Mouse (Mus musculus): ENCODE measurements around the gene Fam13c. TPM values are rescaled to one million over a fixed set of nuclear protein-coding genes. Genes with fewer than 3 reads are reported as not detected.

The Fam13c gene
- polyA plus RNA-seq, 1 experiment from 2014 or later: 6.8 TPM

GRCm38 (mm10) chr10:70496938-70497337 is 56.7 kb downstream of the Fam13c start:
- Histone ChIP-seq H3K4me2 (replicated peaks; ENCODE audit: low read depth, low read length) (no peak overlapping the region), H3K9me3 (ENCODE audit: low read length) (no peaks in the 10 kb centered on the region), H3K27ac (ENCODE audit: low read length) (no peak overlapping the region), H3K27me3 (replicated peaks; ENCODE audit: insufficient read depth, low read length) (no peaks in the 10 kb centered on the region), H3K36me3 (ENCODE audit: insufficient read depth, low read length) (no peaks in the 10 kb centered on the region), H3K4me3 (ENCODE audit: low read depth, low read length) (no peak overlapping the region), H3K4me1 (ENCODE audit: insufficient read depth, low read depth, low read length) (no peaks in the 10 kb centered on the region), H3K9ac (replicated peaks; ENCODE audit: low read depth) (no peak overlapping the region)
- peak; percentile 83 for DNase-seq (ENCODE audit: low spot score)
- TF ChIP-seq CTCF (IDR thresholded peaks at IDR 0.05): no peak
- TF ChIP-seq EP300 (IDR thresholded peaks at IDR 0.05): peak; percentile 56; the same call in 1 of the 2 replicates
- peak; percentile 76 for ATAC-seq

- TF ChIP-seq CTCF (IDR thresholded peaks at IDR 0.05) (no peak), EP300 (IDR thresholded peaks at IDR 0.05) (no peak)
- no peak overlapping the region for H3K4me2 ChIP-seq (replicated peaks; ENCODE audit: low read depth, low read length)
- no peak overlapping the region for H3K9ac ChIP-seq (replicated peaks; ENCODE audit: low read depth)
- ATAC-seq: no peak
- no peak overlapping the region for H3K4me3 ChIP-seq (ENCODE audit: low read depth, low read length)
- 52% methylated on average over 2 of the region's 2 CpGs for WGBS
- no peaks in the 10 kb centered on the region for H3K36me3 ChIP-seq (ENCODE audit: insufficient read depth, low read length)
- H3K27me3 ChIP-seq (replicated peaks; ENCODE audit: insufficient read depth, low read length): no peaks in the 10 kb centered on the region
- no peaks in the 10 kb centered on the region for H3K9me3 ChIP-seq (ENCODE audit: low read length)
- H3K27ac ChIP-seq (ENCODE audit: low read length): no peak overlapping the region
- no peaks in the 10 kb centered on the region for H3K4me1 ChIP-seq (ENCODE audit: insufficient read depth, low read depth, low read length)
- no peak for DNase-seq (ENCODE audit: low spot score)
Observed at GRCm38 (mm10) chr10:70498328-70498727, 58.0 kb downstream of the Fam13c start.

DNA sequence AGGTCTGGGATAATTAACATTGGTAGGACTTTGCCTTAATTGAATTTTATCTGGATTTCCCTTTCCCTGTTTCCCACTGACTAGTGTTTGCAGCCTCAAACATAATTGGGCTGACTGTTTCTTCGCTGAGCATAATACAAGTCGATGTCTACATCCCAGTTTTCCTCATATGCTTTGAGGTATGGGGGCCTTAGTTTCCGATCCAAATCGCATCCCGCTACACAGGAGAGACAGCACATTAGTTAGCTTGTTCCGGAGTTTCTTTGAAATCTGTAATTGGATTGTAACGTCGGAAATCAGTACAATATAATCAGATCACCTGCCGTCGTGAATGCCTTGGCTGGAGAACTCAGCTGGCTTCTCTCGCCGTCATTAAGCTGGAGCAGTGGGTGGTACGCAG is 59.0 kb downstream of the Fam13c start:
- TF ChIP-seq EP300 (IDR thresholded peaks at IDR 0.05) (no peak), CTCF (IDR thresholded peaks at IDR 0.05) (no peak)
- no peaks in the 10 kb centered on the region for H3K4me1 ChIP-seq (ENCODE audit: insufficient read depth, low read depth, low read length)
- H3K4me2 ChIP-seq (replicated peaks; ENCODE audit: low read depth, low read length): no peak overlapping the region
- H3K9ac ChIP-seq (replicated peaks; ENCODE audit: low read depth): no peak overlapping the region
- ATAC-seq (no peak), DNase-seq (ENCODE audit: low spot score) (no peak)
- no peak overlapping the region for H3K4me3 ChIP-seq (ENCODE audit: low read depth, low read length)
- no peaks in the 10 kb centered on the region for H3K36me3 ChIP-seq (ENCODE audit: insufficient read depth, low read length)
- 67% methylated on average over 13 of the region's 13 CpGs for WGBS
- no peaks in the 10 kb centered on the region for H3K27me3 ChIP-seq (replicated peaks; ENCODE audit: insufficient read depth, low read length)
- H3K27ac ChIP-seq (ENCODE audit: low read length): no peak overlapping the region
- no peaks in the 10 kb centered on the region for H3K9me3 ChIP-seq (ENCODE audit: low read length)

GRCm38 (mm10) chr10:70504871-70505270 is 64.6 kb downstream of the Fam13c start:
- TF ChIP-seq CTCF (IDR thresholded peaks at IDR 0.05) (no peak), EP300 (IDR thresholded peaks at IDR 0.05) (no peak)
- no peak for DNase-seq (ENCODE audit: low spot score)
- H3K4me1 ChIP-seq (ENCODE audit: insufficient read depth, low read depth, low read length): no peaks in the 10 kb centered on the region
- H3K27me3 ChIP-seq (replicated peaks; ENCODE audit: insufficient read depth, low read length): no peaks in the 10 kb centered on the region
- no peak overlapping the region for H3K4me2 ChIP-seq (replicated peaks; ENCODE audit: low read depth, low read length)
- H3K27ac ChIP-seq (ENCODE audit: low read length): no peak overlapping the region
- 86% methylated on average over 15 of the region's 15 CpGs for WGBS
- no peaks in the 10 kb centered on the region for H3K9me3 ChIP-seq (ENCODE audit: low read length)
- no peak for ATAC-seq
- no peak overlapping the region for H3K4me3 ChIP-seq (ENCODE audit: low read depth, low read length)
- H3K36me3 ChIP-seq (ENCODE audit: insufficient read depth, low read length): no peaks in the 10 kb centered on the region
- no peak overlapping the region for H3K9ac ChIP-seq (replicated peaks; ENCODE audit: low read depth)

GRCm38 (mm10) chr10:70505395-70505794 is 65.1 kb downstream of the Fam13c start:
- DNase-seq (ENCODE audit: low spot score) (no peak), ATAC-seq (no peak)
- Histone ChIP-seq H3K4me3 (ENCODE audit: low read depth, low read length) (no peak overlapping the region), H3K27me3 (replicated peaks; ENCODE audit: insufficient read depth, low read length) (no peaks in the 10 kb centered on the region), H3K9ac (replicated peaks; ENCODE audit: low read depth) (no peak overlapping the region), H3K4me1 (ENCODE audit: insufficient read depth, low read depth, low read length) (no peaks in the 10 kb centered on the region), H3K27ac (ENCODE audit: low read length) (no peak overlapping the region), H3K36me3 (ENCODE audit: insufficient read depth, low read length) (no peaks in the 10 kb centered on the region), H3K9me3 (ENCODE audit: low read length) (no peaks in the 10 kb centered on the region), H3K4me2 (replicated peaks; ENCODE audit: low read depth, low read length) (no peak overlapping the region)
- TF ChIP-seq EP300 (IDR thresholded peaks at IDR 0.05): no peak
- TF ChIP-seq CTCF (IDR thresholded peaks at IDR 0.05): no peak

GRCm38 (mm10) chr10:70505842-70506241 is 65.6 kb downstream of the Fam13c start:
- Histone ChIP-seq H3K4me2 (replicated peaks; ENCODE audit: low read depth, low read length) (no peak overlapping the region), H3K27ac (ENCODE audit: low read length) (no peak overlapping the region), H3K27me3 (replicated peaks; ENCODE audit: insufficient read depth, low read length) (no peaks in the 10 kb centered on the region), H3K4me3 (ENCODE audit: low read depth, low read length) (no peak overlapping the region), H3K9ac (replicated peaks; ENCODE audit: low read depth) (no peak overlapping the region), H3K4me1 (ENCODE audit: insufficient read depth, low read depth, low read length) (no peaks in the 10 kb centered on the region), H3K36me3 (ENCODE audit: insufficient read depth, low read length) (no peaks in the 10 kb centered on the region), H3K9me3 (ENCODE audit: low read length) (no peaks in the 10 kb centered on the region)
- ATAC-seq (no peak), DNase-seq (ENCODE audit: low spot score) (no peak)
- 85% methylated on average over 5 of the region's 5 CpGs for WGBS
- TF ChIP-seq EP300 (IDR thresholded peaks at IDR 0.05): no peak
- no peak for TF ChIP-seq CTCF (IDR thresholded peaks at IDR 0.05)

- no peak overlapping the region for H3K9ac ChIP-seq (replicated peaks; ENCODE audit: low read depth)
- ATAC-seq: no peak
- H3K4me3 ChIP-seq (ENCODE audit: low read depth, low read length): no peak overlapping the region
- H3K36me3 ChIP-seq (ENCODE audit: insufficient read depth, low read length): no peaks in the 10 kb centered on the region
- TF ChIP-seq EP300 (IDR thresholded peaks at IDR 0.05) (no peak), CTCF (IDR thresholded peaks at IDR 0.05) (peak; percentile 46)
- no peak for DNase-seq (ENCODE audit: low spot score)
- WGBS: 44% methylated on average over 15 of the region's 15 CpGs
- no peaks in the 10 kb centered on the region for H3K27me3 ChIP-seq (replicated peaks; ENCODE audit: insufficient read depth, low read length)
- H3K9me3 ChIP-seq (ENCODE audit: low read length): no peaks in the 10 kb centered on the region
- H3K27ac ChIP-seq (ENCODE audit: low read length): no peak overlapping the region
- H3K4me2 ChIP-seq (replicated peaks; ENCODE audit: low read depth, low read length): no peak overlapping the region
- no peaks in the 10 kb centered on the region for H3K4me1 ChIP-seq (ENCODE audit: insufficient read depth, low read depth, low read length)
Observed at GRCm38 (mm10) chr10:70506499-70507168, 66.4 kb downstream of the Fam13c start.
